Mouse (Mus musculus) thymus, adult 2 months (tissue): ENCODE data around the gene BC049715. TPM values are rescaled to one million over a fixed set of nuclear protein-coding genes. Genes with fewer than 3 reads are reported as not detected.

Experiments
- DNase-seq: peaks from one replicate; pipeline ENCODE4 v3.0.0; 2021
- H3K27ac ChIP-seq: fragments of 200-500 bp; 2 replicates; pipeline ENCODE4 v1.5.1; 2012; ENCODE audit warnings: low read length, control low read depth; ENCODE audit not compliant: control insufficient read depth, insufficient read depth
- H3K27me3 ChIP-seq: fragments of 200-500 bp; 2 replicates; pipeline ENCODE4 v1.6.1; 2012; ENCODE audit warnings: mild to moderate bottlenecking, low read length, moderate library complexity, mixed read lengths; ENCODE audit not compliant: control insufficient read depth, insufficient read depth
- H3K36me3 ChIP-seq: fragments of 200-500 bp; 2 replicates; pipeline ENCODE4 v1.6.1; 2012; ENCODE audit warnings: mild to moderate bottlenecking, low read length, moderate library complexity; ENCODE audit not compliant: control insufficient read depth, insufficient read depth
- H3K4me1 ChIP-seq: fragments of 200-500 bp; replicated peaks from 2 replicates; pipeline ENCODE4 v1.6.1; 2012; ENCODE audit warnings: low read length; ENCODE audit not compliant: control insufficient read depth, insufficient read depth
- H3K4me3 ChIP-seq: fragments of 200-500 bp; 2 replicates; pipeline ENCODE4 v1.5.1; 2012; ENCODE audit warnings: mild to moderate bottlenecking, low read length, control low read depth, moderate library complexity; ENCODE audit not compliant: control insufficient read depth, insufficient read depth
- CTCF ChIP-seq: fragments of 200-500 bp; IDR thresholded peaks from 2 replicates; pipeline ENCODE4 v1.5.1; 2012; ENCODE audit warnings: mild to moderate bottlenecking, control low read depth, low read length, moderate library complexity, borderline replicate concordance; ENCODE audit not compliant: control insufficient read depth, poor library complexity, insufficient read depth; ENCODE audit errors: extremely low read depth
- POLR2A ChIP-seq: fragments of 200-500 bp; IDR thresholded peaks from 2 replicates; pipeline ENCODE4 v1.6.1; 2012; ENCODE audit warnings: mild to moderate bottlenecking, low read length, control low read depth, moderate library complexity; ENCODE audit not compliant: control insufficient read depth, poor library complexity, insufficient read depth; ENCODE audit errors: extremely low read depth
- WGBS: fragments of 180-500 bp; shearing (Covaris S2); methylation state at CpG from one replicate; pipeline ENCODE4 v1.1.7; 2018; 5-methylcytosine and 5-hydroxymethylcytosine counted together
- polyA plus RNA-seq: library from polyadenylated mRNA; depleted of rRNA; stranded (reverse); fragments of >200 nt; gene quantifications from 2 replicates; pipeline ENCODE4 v1.2.3, GENCODE M21; 2012; rRNA removed

The BC049715 gene
- polyA plus RNA-seq, 1 experiment = 0.86 TPM

DNA sequence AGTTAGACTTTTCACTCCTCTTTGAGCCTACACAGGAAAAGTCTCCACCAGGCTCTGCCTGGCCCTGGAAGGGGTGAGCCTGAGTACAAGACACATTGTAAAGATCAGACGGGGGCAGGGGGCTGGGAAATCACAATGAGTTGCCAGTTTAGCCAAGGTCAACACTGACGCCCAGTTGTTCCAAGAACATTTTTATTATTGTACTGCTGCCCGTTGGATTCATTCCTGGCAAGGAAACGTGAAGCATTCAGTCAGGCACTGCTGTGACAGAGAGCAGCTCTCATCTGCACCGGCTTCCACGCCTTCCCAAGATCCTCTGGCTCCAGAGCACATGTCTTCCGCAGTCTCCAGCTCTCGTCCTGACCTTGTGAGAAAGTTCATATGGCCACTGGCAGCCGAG, 60.4 kb downstream of the BC049715 start:
- no peaks in the 10 kb centered on the region for H3K4me1 ChIP-seq
- DNase-seq = no peak
- WGBS = 93% methylated on average over 9 of the region's 9 CpGs
- no peak overlapping the region for H3K27ac ChIP-seq
- H3K36me3 ChIP-seq = no peaks in the 10 kb centered on the region
- H3K27me3 ChIP-seq = no peaks in the 10 kb centered on the region
- no peak overlapping the region for H3K4me3 ChIP-seq
- TF ChIP-seq POLR2A = no peak
- no peak for TF ChIP-seq CTCF

DNA sequence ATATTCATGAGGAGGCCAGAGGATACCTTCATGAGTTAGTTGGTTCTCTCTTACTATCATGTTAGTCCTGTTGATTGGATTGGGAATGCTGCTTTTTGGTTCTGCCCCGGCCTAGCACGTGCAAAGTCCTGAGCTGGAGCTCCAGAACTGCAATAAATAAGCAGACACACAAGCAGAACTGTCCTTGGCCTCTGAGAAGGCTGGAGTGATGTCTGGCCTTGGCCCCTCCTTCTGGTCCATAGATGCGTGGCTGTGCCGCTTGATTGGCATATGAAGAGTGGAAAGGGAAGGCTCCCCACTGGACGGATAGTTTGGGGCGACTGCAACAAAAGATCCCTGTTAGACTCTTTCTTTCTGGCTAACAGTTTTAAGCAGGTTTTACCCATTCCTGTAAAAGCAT, 61.6 kb downstream of the BC049715 start:
- no peak overlapping the region for H3K4me3 ChIP-seq
- TF ChIP-seq POLR2A (no peak), CTCF (no peak)
- DNase-seq = no peak
- WGBS = 99% methylated on average over 6 of the region's 6 CpGs
- H3K27me3 ChIP-seq = no peaks in the 10 kb centered on the region
- no peaks in the 10 kb centered on the region for H3K4me1 ChIP-seq
- H3K36me3 ChIP-seq = no peaks in the 10 kb centered on the region
- H3K27ac ChIP-seq = no peak overlapping the region

DNA sequence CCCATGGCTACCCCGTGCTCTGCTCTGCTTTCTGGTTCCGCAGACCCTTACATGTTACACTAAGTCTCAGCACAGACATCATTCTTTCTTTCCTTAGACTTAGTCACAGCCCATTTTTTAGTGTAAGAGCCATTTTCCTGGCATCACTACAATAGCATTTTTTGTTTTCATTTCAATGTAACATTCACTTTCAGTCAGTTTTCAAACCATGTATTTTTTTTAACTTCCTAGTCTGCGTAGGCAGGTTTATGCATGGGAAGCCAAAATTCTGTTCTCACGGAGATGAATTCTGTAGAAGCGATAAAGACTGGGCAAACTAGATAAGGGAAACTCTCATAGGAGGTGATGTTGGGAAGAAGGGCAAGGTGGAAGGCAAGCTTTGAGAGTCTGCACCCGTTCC, 62.1 kb downstream of the BC049715 start:
- no peak overlapping the region for H3K27ac ChIP-seq
- no peaks in the 10 kb centered on the region for H3K4me1 ChIP-seq
- 95% methylated on average over 6 of the region's 6 CpGs for WGBS

More for the DNA sequence above, 62.1 kb downstream of the BC049715 start:
- no peak for DNase-seq
- Histone ChIP-seq H3K27me3 (no peaks in the 10 kb centered on the region), H3K4me3 (no peak overlapping the region), H3K36me3 (no peaks in the 10 kb centered on the region)
- TF ChIP-seq CTCF (no peak), POLR2A (no peak)

Other genes starting within 250 kb of the BC049715 start
- 31.4 and 37.1 TPM in 2 replicates for gene Plbd1, start 165.7 kb upstream of the BC049715 start, polyA plus RNA-seq
- gene Gucy2c, start 45.9 kb upstream of the BC049715 start, polyA plus RNA-seq = 0.22 and 0.31 TPM in 2 replicates
- 14.5 and 17.8 TPM in 2 replicates for gene Hist4h4, start 23.2 kb upstream of the BC049715 start, polyA plus RNA-seq
- gene H2afj, start 19.4 kb upstream of the BC049715 start, polyA plus RNA-seq = 309 and 326 TPM in 2 replicates
- gene Wbp11, start 607 bp downstream of the BC049715 start, polyA plus RNA-seq = 72.3 and 91.3 TPM in 2 replicates
- gene Smco3, start 7.8 kb downstream of the BC049715 start, polyA plus RNA-seq = 0.13 and 0.24 TPM in 2 replicates
- gene Art4, start 30.1 kb downstream of the BC049715 start, polyA plus RNA-seq = 12.8 and 13.3 TPM in 2 replicates
- 173 and 274 TPM in 2 replicates for gene Mgp, start 48.2 kb downstream of the BC049715 start, polyA plus RNA-seq
- 1.8 and 2.4 TPM in 2 replicates for gene Erp27, start 94.6 kb downstream of the BC049715 start, polyA plus RNA-seq
- gene Pde6h, start 96.2 kb downstream of the BC049715 start, polyA plus RNA-seq = 0.01 TPM in 1 of 2 replicates, not detected in the other
- 644 and 667 TPM in 2 replicates for gene Arhgdib, start 114.3 kb downstream of the BC049715 start, polyA plus RNA-seq